Mouse (Mus musculus): ENCODE measurements around the gene Ntn5.

GRCm38 (mm10) chr7:45739162-45739763 lies 55.4 kb downstream of the Ntn5 start:
- TF ChIP-seq HCFC1 (IDR thresholded peaks at IDR 0.05; ENCODE audit: borderline replicate concordance, insufficient read depth, low read length), result no peak
- TF ChIP-seq ZC3H11A (IDR thresholded peaks at IDR 0.05; ENCODE audit: borderline replicate concordance, low read depth, low read length), result peak; percentile 13; the same call in 1 of the 2 replicates
- TF ChIP-seq CHD2 (IDR thresholded peaks at IDR 0.05; ENCODE audit: low read depth, low read length), result no peak
- no peak for TF ChIP-seq ZNF384 (IDR thresholded peaks at IDR 0.05; ENCODE audit: low read depth, low read length)
- TF ChIP-seq MAFK (IDR thresholded peaks at IDR 0.05; ENCODE audit: insufficient read depth, low read depth, low read length), result no peak
